Mouse (Mus musculus): Measurements from ENCODE around the gene Atp1a1.

Atp1a1 gene

GRCm38 (mm10) chr3:101604550-101605223 lies at the start of gene Atp1a1:
Atp1a1 (minus strand) TSS chr3:101604684.
- DNase-seq (ENCODE audit: low spot score) = peak; percentile 97

GRCm38 (mm10) chr3:101653446-101653845 lies 49.0 kb upstream of the Atp1a1 start:
- DNase-seq (ENCODE audit: low spot score) = no peak

- no peak for DNase-seq (ENCODE audit: low spot score)
Measured at GRCm38 (mm10) chr3:101652967-101653366, 48.5 kb upstream of the Atp1a1 start.

GRCm38 (mm10) chr3:101650328-101650727 lies 45.8 kb upstream of the Atp1a1 start:
- DNase-seq (ENCODE audit: low spot score) = no peak

GRCm38 (mm10) chr3:101649271-101649670 lies 44.8 kb upstream of the Atp1a1 start:
- DNase-seq (ENCODE audit: low spot score) = no peak

GRCm38 (mm10) chr3:101648096-101648793 lies 43.8 kb upstream of the Atp1a1 start:
- no peak for DNase-seq (ENCODE audit: low spot score)

- no peak for DNase-seq (ENCODE audit: low spot score)
Measured at GRCm38 (mm10) chr3:101646806-101647205, 42.3 kb upstream of the Atp1a1 start.

- no peak for DNase-seq (ENCODE audit: low spot score)
Measured at GRCm38 (mm10) chr3:101645569-101646106, 41.2 kb upstream of the Atp1a1 start.

- DNase-seq (ENCODE audit: low spot score) = no peak
Measured at GRCm38 (mm10) chr3:101644062-101644802, 39.7 kb upstream of the Atp1a1 start.

GRCm38 (mm10) chr3:101643264-101643663 lies 38.8 kb upstream of the Atp1a1 start:
- DNase-seq (ENCODE audit: low spot score) = no peak

GRCm38 (mm10) chr3:101638223-101638622 lies 33.7 kb upstream of the Atp1a1 start:
- DNase-seq (ENCODE audit: low spot score) = no peak

- no peak for DNase-seq (ENCODE audit: low spot score)
Measured at GRCm38 (mm10) chr3:101636510-101636909, 32.0 kb upstream of the Atp1a1 start.

- no peak for DNase-seq (ENCODE audit: low spot score)
Measured at GRCm38 (mm10) chr3:101636086-101636485, 31.6 kb upstream of the Atp1a1 start.

GRCm38 (mm10) chr3:101634141-101634900 lies 29.8 kb upstream of the Atp1a1 start:
- no peak for DNase-seq (ENCODE audit: low spot score)

GRCm38 (mm10) chr3:101628255-101628654 lies 23.8 kb upstream of the Atp1a1 start:
- DNase-seq (ENCODE audit: low spot score) = no peak

- DNase-seq (ENCODE audit: low spot score) = no peak
Measured at GRCm38 (mm10) chr3:101624287-101624686, 19.8 kb upstream of the Atp1a1 start.

- DNase-seq (ENCODE audit: low spot score) = no peak
Measured at GRCm38 (mm10) chr3:101619017-101619416, 14.5 kb upstream of the Atp1a1 start.

- DNase-seq (ENCODE audit: low spot score) = no peak
Measured at GRCm38 (mm10) chr3:101618505-101618904, 14.0 kb upstream of the Atp1a1 start.

- no peak for DNase-seq (ENCODE audit: low spot score)
Measured at GRCm38 (mm10) chr3:101617451-101617850, 13.0 kb upstream of the Atp1a1 start.

GRCm38 (mm10) chr3:101617007-101617406 lies 12.5 kb upstream of the Atp1a1 start:
- no peak for DNase-seq (ENCODE audit: low spot score)

- DNase-seq (ENCODE audit: low spot score) = no peak
Measured at GRCm38 (mm10) chr3:101615856-101616255, 11.4 kb upstream of the Atp1a1 start.

All from ovary, postnatal 14 days (tissue).